Mouse (Mus musculus) right cerebral cortex, postnatal 36 days (tissue): ENCODE data around the gene Hist1h4k.
"Not testable (repeated sequence)": the region's sequence is repeated elsewhere in the genome, so short reads cannot be mapped to it uniquely, and the experiment has no call there.

Experiments
- DNase-seq, 2 experiments: peaks; one replicate each; pipeline ENCODE4 v3.0.0; 2022; ENCODE audit warnings: low spot score in 2 of 2, mixed read lengths in 1 of 2

Hist1h4k gene

DNA sequence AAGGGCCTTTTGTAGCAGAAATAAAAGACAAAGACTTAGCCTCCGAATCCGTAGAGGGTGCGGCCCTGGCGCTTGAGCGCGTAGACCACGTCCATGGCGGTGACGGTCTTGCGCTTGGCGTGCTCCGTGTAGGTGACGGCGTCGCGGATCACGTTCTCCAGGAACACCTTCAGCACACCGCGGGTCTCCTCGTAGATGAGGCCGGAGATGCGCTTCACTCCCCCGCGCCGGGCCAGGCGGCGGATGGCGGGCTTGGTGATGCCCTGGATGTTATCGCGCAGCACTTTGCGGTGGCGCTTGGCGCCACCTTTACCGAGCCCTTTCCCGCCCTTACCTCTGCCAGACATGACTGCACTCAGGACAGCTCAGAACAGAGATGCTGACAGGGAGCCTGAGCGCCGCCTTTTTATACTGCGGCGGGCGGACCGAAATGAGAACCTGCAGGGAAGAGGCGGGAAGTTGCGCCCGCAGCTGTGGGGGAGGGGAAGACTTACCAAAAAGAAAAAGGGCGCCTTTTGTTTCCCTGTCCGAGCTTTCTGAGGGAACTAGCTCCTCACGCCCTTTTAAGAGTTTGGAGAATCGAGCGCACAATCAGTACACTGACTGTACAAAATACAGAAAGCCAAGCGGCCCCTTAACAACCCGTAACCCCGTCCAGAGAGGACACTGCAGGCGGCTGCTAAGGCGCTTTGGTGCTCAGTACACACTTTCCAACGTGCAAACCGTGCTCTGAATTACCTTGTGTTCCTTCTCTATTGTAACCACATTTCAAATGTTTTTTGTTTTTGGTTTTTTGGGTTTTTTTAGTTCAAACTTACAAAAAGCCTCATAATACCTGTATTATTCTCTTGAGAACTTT lies at the start of gene Hist1h4k:
TSS of gene Hist1h4k (minus strand) at position 347 of the 859 bp plus-strand sequence.
- peak; percentile 92 to 93 for DNase-seq

DNA sequence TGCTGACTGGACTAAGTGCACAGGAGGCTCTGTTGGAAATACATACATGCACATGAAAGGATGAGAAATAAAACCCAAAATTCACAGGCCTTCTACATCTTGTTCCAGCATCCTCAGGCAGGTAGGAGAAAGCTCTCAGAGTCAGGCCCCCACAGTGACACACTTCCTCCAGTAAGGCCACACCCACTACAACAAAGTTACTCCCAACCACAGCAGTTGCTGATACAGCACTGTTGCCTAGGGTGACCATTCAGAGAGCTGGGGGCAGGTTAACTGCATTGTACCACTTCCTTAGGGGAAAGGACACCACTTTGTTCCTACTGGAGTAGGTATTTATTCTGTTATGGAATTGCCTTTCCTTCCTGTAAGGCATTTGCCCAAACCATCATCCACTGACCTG lies 46.9 kb upstream of the Hist1h4k start:
- DNase-seq = not testable (repeated sequence)

DNA sequence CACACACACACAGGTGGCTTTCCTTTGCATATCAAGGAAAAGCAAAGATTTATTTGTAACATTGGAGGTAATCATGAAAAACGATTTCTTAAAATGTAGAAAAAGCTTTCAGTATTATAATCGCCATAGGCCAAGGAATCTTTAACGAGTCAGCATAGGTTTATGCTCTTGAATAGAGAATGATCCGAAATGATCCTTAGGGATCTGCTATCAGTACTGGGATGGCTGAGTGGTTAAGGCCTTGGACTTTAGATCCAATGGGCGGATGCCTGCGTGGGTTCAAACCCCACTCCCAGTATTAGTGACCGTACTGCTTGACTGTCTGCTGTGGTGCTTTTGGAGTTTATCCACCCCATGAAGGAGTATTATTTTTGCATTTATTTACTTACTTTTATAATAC lies 45.3 kb upstream of the Hist1h4k start:
- no peak for DNase-seq

DNA sequence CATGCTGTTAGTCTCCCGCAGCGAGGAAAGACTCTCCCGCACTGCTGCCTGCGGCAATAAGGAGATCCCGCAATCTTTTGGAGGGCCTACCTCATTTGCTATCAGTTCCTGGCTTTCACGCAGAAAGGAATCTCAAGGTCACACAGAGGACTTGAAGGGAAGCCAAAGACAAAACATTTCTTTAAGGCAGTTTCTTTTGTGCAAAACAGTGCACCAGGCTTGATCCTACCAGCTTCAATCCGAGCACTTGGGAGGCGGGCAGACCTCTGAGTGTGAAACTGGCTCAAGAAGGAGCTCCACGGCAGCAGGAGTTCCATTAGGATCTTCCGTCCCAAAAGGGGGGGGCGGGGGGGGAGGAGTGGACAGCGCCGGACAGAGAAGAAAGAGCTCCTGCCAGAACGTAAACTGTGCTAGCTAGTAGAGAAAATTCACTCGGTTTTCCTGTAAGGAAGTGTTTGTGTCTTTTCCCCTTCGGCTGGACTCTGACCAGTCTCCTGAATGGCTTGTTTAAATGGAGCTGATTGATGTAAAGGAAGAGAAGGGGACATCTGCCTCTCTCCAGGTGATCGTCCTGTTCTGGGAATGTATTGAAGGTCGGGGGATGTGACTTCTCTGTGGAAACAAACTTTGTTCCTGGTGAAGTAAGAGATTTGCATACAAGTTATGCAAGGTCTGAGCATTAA lies 40.4 kb upstream of the Hist1h4k start:
- no peak for DNase-seq

DNA sequence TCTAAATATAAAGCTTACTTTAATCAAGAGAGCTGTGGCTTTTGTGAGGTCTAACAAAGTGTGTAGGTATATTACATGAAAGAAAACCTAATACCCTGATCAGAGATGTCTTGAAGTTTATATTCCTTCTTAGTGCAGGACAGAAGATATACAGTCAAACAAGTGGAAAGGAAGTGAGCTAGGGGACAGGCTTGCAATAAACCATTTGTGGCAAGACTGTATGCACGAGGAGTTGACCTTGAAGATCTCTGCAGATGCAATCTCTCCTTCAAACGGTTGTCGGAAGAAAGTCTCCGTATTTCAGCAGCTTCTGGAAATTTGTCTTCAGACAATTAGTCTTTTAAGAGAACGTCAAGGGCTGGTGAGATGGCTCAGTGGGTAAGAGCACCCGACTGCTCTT lies 39.6 kb upstream of the Hist1h4k start:
- no peak for DNase-seq

DNA sequence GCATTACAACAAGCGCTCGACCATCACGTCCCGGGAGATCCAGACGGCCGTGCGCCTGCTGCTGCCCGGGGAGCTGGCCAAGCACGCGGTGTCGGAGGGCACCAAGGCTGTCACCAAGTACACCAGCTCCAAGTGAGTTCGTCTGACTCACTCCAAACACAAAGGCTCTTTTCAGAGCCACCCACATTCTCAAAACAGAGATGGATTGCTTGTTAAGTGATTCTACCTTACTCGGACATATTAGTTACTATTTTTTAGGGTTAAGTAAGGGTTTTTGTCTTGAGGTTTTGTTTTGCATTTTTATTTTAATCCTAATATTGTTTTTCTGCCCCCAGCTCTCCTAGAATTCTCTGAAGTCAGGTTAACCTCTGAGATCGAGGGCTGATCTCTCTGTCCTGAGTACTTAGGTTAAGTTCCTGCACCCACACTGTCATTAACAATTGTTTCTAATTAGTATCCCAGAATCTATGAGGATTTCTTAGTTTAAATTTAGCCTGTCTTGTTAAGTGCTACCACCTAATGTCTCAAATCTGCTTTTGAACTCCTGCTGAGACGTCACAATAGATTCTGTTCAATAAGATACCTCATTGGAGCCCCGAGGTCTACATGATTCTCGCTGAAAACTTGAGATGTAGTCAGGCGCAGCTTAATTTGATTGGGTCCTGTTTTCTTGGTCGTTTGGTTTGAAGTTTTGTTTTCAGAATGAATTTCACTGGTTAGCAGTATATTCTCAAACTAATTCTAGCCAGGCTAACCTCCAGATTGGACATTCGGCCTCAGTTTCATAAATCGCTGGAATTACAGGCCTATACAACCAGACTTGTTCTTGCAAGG lies 37.7 kb upstream of the Hist1h4k start:
- no peak for DNase-seq

DNA sequence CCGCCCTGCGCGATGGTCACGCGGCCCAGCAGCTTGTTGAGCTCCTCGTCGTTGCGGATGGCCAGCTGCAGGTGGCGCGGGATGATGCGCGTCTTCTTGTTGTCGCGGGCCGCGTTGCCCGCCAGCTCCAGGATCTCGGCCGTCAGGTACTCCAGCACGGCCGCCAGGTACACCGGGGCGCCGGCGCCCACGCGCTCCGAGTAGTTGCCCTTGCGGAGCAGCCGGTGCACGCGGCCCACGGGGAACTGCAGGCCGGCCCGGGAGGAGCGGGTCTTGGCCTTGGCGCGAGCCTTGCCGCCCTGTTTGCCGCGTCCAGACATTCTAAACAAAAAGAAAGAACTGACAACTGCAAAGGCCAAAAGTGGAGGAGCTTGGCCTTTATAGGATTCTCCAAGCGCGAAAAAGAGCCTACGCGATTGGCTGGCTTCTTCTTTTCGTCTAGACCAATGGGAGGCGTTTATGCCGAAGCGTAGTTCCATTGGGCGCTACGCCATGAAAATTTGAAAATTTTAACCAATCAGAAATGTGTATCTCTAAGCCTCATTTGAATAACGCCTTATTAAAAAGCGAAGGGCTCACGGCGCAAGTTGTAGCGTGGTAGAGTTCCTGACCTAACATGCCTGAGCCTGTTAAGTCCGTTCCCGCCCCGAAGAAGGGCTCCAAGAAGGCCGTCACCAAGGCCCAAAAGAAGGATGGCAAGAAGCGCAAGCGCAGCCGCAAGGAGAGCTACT lies 36.8 kb upstream of the Hist1h4k start, which contains the start of the genes Hist1h2an and Hist1h2bp:
TSS of gene Hist1h2an (minus strand) at position 320 of the 731 bp plus-strand sequence.
TSS of gene Hist1h2bp (plus strand) at position 563 of the 731 bp plus-strand sequence.
- DNase-seq = peak; percentile 87 to 91

DNA sequence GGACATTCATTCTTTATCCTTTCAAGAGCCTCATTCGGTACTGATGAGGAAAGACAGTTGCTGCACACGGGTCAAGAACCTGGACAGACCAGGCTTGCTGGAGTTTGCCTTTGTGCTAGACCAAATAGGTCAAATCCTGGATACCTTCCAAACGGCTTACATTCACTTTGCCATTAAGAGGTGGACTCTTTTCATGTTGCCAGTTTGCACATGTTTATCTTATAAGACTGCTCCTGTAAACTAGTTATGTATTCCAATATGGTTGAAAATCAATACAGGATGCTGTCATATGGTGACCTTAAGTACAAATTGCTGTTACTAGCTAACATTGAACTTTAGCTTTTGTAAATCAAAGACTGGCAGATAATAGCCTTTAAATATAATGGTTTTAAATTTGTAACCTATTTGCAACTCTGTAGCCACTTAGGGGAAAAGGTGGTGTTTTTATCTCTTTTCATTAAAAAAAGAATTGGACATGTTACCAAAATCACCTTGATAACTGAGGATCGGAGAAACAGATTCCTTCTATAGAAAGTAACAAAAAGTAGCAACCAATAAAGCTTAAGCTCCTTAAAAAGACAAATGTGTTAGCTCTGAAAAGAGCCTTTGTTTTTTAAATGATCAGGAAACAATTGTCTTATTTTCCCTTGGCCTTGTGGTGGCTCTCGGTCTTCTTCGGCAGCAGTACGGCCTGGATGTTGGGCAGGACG lies 36.0 kb upstream of the Hist1h4k start:
- no peak for DNase-seq

DNA sequence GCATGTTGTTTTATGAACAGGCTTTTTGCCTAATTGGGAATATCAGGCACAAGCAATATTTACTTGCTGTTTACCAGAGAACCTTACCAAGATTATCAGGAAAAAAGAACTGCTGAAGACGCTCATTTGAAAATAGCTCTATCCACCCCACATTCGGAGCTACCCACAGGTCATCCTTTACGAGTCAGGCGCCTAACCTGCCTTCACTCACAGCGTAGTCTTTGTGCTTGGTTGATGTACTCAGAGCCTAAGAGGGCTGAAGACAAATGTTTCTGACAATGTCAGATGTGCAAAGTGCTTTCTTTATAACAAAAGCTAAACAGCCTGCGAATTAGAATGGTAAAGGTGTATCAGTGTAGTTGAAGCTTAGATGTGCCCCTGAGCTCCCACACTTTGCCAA lies 34.0 kb upstream of the Hist1h4k start:
- DNase-seq = no peak

DNA sequence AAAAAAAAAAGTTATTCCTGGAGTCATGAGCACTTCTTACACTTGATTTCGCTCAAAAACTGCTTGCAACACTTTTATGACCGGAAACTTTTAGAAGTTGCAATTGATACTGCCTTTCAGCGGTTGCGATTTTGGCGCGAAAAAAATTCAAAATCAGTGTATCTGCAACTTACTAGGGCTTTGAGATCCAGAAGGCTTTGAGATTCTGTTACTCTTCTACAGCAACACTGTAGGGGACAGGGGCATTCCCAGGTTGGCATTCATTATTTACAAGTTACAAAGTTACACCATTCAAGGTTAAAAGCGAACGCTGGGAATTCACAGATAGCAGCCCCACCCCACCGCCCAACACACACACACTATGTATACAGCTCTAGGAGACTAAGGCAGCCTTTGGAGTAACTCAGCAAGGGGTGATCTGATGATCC lies 33.4 kb upstream of the Hist1h4k start:
- peak; percentile 3 for DNase-seq

DNA sequence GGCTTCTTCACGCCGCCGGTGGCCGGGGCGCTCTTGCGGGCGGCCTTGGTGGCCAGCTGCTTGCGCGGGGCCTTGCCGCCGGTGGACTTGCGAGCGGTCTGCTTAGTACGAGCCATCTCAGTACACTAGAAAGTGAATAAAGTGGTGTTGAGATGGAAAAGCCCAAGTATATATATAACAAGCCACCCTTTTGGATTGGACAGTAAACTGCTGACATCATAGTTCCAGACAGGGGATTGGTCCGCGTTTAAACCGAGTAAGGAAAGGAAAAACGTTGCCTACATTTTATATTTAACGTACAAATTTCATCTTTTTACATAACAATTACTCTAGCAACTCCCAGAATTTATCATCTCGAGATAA lies 32.9 kb upstream of the Hist1h4k start, which contains the start of gene Hist1h3i:
TSS of gene Hist1h3i (minus strand) at position 116 of the 363 bp plus-strand sequence.
- DNase-seq = peak; percentile 55 to 66

DNA sequence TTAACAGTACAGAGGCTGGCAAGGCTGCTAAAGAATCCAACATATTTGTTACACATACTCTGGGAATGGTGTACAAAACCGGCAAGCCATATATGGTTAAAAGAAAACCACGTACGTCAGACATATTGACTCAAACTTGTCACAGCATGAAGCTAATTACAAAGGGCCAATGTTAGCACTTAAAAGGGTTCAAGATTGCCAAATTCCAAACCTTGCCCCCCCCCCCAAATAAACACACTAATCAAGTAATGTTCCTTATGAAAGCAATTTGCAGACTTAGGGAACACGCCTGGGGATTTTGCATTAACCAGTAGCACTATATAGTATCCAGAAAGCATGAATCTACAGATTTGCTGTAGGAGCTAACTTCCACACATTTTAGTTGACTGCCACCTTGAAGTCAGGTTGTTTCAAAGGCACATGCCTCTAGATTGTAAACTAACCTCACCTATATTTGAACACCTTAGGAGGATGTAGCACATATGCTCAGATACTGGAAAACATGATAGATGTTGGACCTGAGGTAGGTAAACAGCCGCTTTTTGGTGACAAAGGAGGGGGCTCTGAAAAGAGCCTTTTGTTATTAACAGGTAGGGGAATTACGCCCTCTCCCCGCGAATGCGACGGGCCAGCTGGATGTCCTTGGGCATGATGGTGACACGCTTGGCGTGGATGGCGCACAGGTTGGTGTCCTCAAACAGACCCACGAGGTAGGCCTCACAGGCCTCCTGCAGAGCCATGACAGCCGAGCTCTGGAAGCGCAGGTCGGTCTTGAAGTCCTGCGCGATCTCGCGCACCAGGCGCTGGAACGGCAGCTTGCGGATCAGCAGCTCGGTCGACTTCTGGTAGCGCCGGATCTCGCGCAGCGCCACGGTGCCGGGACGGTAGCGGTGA lies 32.3 kb upstream of the Hist1h4k start:
- DNase-seq = peak; percentile 9 to 11

DNA sequence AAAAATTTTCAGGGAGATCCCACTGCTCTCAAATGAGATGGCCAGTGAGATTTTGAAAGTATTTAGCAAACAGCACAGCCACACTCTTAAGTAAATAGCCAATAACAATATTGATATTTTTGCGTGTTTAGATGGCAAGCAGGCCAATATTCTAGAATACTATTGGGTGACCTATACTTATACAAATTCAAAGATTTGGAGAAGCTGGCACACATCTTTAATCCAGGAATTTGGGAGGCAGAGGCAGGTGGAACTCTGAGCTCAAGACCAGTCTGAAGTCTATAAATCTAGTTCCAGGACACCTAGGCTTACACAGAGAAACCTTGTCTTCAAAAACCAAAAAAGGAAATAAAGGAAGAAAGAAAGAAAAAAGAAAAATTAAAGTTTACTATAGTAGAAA lies 31.3 kb upstream of the Hist1h4k start:
- DNase-seq = no peak

DNA sequence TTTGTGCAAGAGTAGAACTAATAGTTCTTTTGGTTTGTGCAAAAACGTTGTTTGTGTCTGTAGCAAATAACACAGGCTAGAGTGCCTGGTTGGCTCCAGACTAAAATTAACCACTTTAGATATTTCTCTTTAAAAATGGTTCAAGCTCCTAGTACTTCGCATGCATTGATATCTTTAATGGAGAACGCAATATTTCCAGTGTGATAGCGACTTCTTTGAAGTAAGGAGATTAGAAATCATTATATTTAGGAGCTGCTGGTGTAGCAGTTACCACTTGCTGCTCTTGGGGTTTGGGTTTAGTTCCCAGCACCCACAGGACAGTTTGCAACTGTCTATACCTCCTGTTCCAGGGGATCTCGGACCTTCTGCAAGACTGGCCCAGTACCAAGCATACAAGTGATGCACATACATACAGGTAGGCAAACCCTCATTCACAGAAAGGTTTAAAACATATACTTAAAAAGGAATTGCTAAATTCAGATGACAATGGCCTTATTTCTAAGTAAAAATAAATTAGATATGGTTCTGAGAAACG lies 30.8 kb upstream of the Hist1h4k start:
- DNase-seq = no peak

DNA sequence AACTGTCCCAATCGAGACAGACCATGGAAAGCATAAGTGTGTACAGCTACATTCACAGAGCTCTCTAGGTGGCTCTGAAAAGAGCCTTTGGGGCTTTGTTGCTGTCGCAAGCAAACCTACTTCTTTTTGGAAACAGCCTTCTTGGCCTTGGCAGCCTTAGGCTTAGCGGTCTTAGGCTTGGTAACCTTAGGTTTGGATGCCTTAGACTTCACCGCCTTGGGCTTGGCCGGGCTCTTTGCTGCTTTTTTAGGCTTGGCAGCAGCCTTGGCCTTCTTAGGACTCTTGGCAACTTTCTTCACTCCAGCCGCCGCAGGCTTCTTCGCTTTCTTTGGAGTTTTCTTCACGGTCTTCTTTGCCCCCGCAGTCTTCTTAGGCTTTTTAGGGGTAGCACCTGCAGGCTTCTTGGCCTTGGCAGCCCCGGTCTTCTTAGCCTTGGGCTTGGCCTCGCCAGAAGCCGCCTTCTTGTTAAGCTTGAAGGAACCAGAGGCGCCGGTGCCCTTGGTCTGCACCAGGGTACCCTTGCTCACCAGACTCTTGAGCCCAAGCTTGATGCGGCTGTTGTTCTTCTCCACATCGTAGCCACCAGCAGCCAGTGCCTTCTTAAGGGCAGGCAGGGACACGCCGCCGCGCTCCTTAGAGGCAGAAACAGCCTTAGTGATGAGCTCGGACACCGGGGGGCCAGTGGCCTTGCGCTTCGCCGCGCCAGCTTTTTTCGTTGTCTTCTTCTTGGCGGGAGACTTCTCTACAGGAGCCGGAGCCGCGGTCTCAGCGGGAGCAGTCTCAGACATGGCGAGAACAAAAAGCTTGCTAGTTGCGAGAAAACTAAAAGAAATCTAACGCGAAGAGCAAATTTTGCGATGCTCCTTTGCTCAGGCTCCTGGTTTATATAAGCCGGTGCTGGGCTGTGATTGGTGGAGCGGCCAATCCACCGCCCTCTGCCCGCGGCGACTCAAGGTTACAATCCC lies 29.7 kb upstream of the Hist1h4k start, which contains the start of gene Hist1h1b:
TSS of gene Hist1h1b (minus strand) at position 859 of the 965 bp plus-strand sequence.
- peak; percentile 36 to 57 for DNase-seq

DNA sequence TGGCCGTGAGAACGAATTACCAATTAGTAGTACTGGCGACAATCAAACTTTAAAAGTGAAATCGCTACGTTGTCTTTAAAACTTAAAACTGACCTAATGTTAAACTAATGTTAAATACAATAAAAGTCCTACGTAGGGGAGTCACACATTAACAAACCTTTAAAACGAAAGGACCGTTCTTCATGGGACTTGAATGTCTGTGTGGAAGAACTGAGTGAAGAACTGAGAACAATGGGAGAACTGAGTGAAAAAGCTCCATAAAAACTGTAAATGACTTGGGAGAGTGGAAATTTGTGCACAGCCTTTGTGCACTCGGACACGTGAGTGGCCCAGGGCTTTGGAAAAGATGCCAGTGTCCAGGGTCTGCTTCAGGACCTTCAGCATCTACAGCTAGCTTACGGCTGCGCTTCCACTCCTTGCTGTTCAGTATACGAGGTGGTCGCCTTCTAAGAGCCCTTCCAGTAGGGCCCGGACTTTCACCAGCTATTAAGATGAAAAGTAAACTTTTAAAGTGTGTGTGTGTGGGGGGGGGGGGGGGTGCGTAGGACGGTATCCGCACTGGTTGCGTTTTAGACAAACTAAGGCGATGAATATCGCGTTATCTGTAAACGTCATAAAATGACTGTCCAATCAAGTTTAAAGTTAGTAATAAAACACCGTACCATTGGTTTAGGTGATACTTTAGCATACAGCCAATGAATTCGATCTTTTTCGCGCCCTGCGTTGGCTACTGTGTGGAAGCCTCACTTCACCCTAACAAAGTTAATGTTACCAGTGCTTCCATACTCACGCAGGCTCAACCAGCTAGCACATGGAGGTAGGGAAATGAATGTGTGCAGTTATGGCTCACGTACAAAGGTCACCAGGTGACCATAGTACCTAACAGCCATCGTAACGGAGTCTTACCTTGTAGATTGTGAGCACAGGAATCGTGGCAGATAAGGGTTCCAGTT lies 28.8 kb upstream of the Hist1h4k start:
- peak; percentile 53 to 68 for DNase-seq

DNA sequence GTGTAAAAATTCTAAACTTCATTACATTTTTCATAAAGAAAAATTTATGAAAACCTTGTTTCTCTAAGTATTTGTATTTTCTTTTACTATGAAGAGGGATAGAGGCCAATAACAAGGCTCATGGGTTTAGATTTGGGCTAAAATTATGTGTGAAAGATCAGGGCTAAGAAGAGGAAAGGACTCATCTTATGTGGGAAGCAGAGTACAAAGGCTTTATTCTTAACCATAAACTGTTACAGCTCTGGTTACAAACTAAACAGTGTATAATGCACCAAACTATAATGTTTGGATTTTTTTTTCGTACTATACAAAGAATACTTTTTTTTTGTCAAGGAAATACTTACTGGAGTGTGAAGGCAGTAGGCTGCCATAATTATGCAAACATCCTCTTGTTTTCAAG lies 5.4 kb upstream of the Hist1h4k start:
- no peak for DNase-seq
